Mouse (Mus musculus) embryonic facial prominence, embryonic 10.5 days (tissue): ENCODE measurements at regions not wholly inside any gene's neighbourhood (a gene's known extent, or its start where the extent isn't known, plus 50 kb on each side); places are given as distances from the start of the nearest gene placed in this dataset.

Source experiments
- DNase-seq: peaks from one replicate; pipeline ENCODE4 v3.0.0-alpha.2; 2017; ENCODE audit warnings: low spot score
- H3K27ac ChIP-seq: fragments of 300-500 bp; sonication (generic); replicated peaks from 2 replicates; pipeline ENCODE4 v1.5.1; 2016; ENCODE audit warnings: mild to moderate bottlenecking
- H3K27me3 ChIP-seq: fragments of 300-500 bp; sonication (generic); replicated peaks from 2 replicates; pipeline ENCODE4 v1.6.1; 2016; ENCODE audit warnings: low read depth, mild to moderate bottlenecking; ENCODE audit not compliant: poor library complexity, severe bottlenecking
- H3K36me3 ChIP-seq: fragments of 300-500 bp; sonication (generic); replicated peaks from 2 replicates; pipeline ENCODE4 v1.6.1; 2016; ENCODE audit warnings: mild to moderate bottlenecking, moderate library complexity
- H3K4me1 ChIP-seq: fragments of 300-500 bp; sonication (generic); 2 replicates; pipeline ENCODE4 v1.6.1; 2016
- H3K4me3 ChIP-seq: fragments of 300-500 bp; sonication (generic); 2 replicates; pipeline ENCODE4 v1.5.1; 2016; ENCODE audit warnings: mild to moderate bottlenecking, moderate library complexity
- H3K9me3 ChIP-seq: fragments of 300-500 bp; sonication (generic); 2 replicates; pipeline ENCODE4 v1.6.1; 2016; ENCODE audit warnings: mild to moderate bottlenecking
- whole genome bisulfite sequencing: fragments of 180-500 bp; shearing (Covaris S2); methylation state at CpG from one replicate; pipeline ENCODE4 v1.1.7; 2016; 5-methylcytosine and 5-hydroxymethylcytosine counted together

- H3K27ac ChIP-seq: no peak overlapping the region
- H3K4me3 ChIP-seq: no peak overlapping the region
- no peaks in the 10 kb centered on the region for H3K36me3 ChIP-seq
- no peaks in the 10 kb centered on the region for H3K4me1 ChIP-seq
- H3K27me3 ChIP-seq: no peaks in the 10 kb centered on the region
- H3K9me3 ChIP-seq: no peaks in the 10 kb centered on the region
- no peak for DNase-seq
- WGBS: 86% methylated on average over 10 of the region's 10 CpGs
These were observed 92.8 kb upstream of the Zfp618 start for GRCm38 (mm10) chr4:62872562-62872961.

- Histone ChIP-seq H3K4me3 (no peak overlapping the region), H3K36me3 (no peaks in the 10 kb centered on the region), H3K27me3 (no peaks in the 10 kb centered on the region), H3K9me3 (no peaks in the 10 kb centered on the region), H3K4me1 (no peaks in the 10 kb centered on the region), H3K27ac (no peak overlapping the region)
- no peak for DNase-seq
- 81% methylated on average over 12 of the region's 12 CpGs for WGBS
These were observed 91.4 kb upstream of the Zfp618 start for GRCm38 (mm10) chr4:62873986-62874385.

GRCm38 (mm10) chr4:62878063-62878462, 87.3 kb upstream of the Zfp618 start:
- Histone ChIP-seq H3K4me3 (no peak overlapping the region), H3K36me3 (no peaks in the 10 kb centered on the region), H3K4me1 (no peaks in the 10 kb centered on the region), H3K27me3 (no peaks in the 10 kb centered on the region), H3K9me3 (no peaks in the 10 kb centered on the region), H3K27ac (no peak overlapping the region)
- 80% methylated on average over 7 of the region's 7 CpGs for WGBS
- no peak for DNase-seq

GRCm38 (mm10) chr4:62878927-62879326, 86.4 kb upstream of the Zfp618 start:
- H3K27ac ChIP-seq: no peak overlapping the region
- no peaks in the 10 kb centered on the region for H3K27me3 ChIP-seq
- no peaks in the 10 kb centered on the region for H3K36me3 ChIP-seq
- WGBS: 88% methylated on average over 3 of the region's 3 CpGs
- no peak overlapping the region for H3K4me3 ChIP-seq
- H3K4me1 ChIP-seq: no peaks in the 10 kb centered on the region
- no peaks in the 10 kb centered on the region for H3K9me3 ChIP-seq
- no peak for DNase-seq

- no peak for DNase-seq
- Histone ChIP-seq H3K27me3 (no peaks in the 10 kb centered on the region), H3K9me3 (no peaks in the 10 kb centered on the region), H3K36me3 (no peaks in the 10 kb centered on the region), H3K4me1 (no peaks in the 10 kb centered on the region), H3K27ac (no peak overlapping the region), H3K4me3 (no peak overlapping the region)
- WGBS: 74% methylated on average over 11 of the region's 11 CpGs
These were observed 83.5 kb upstream of the Zfp618 start for GRCm38 (mm10) chr4:62881824-62882223.

GRCm38 (mm10) chr4:62882276-62882675, 83.1 kb upstream of the Zfp618 start:
- Histone ChIP-seq H3K27ac (no peak overlapping the region), H3K4me3 (no peak overlapping the region), H3K36me3 (no peaks in the 10 kb centered on the region), H3K9me3 (no peaks in the 10 kb centered on the region), H3K4me1 (no peaks in the 10 kb centered on the region), H3K27me3 (no peaks in the 10 kb centered on the region)
- DNase-seq: no peak
- WGBS: 88% methylated on average over 8 of the region's 8 CpGs

- H3K4me3 ChIP-seq: no peak overlapping the region
These were observed 76.6 kb upstream of the Zfp618 start for GRCm38 (mm10) chr4:62888736-62889135.

GRCm38 (mm10) chr4:62889708-62890107, 75.7 kb upstream of the Zfp618 start:
- H3K9me3 ChIP-seq: no peaks in the 10 kb centered on the region
- H3K4me1 ChIP-seq: peaks cover 8% of the 10 kb centered on the region
- H3K36me3 ChIP-seq: no peaks in the 10 kb centered on the region
- peaks cover 9% of the 10 kb centered on the region for H3K27me3 ChIP-seq
- no peak overlapping the region for H3K4me3 ChIP-seq
- 49% methylated on average over 4 of the region's 4 CpGs for WGBS
- no peak overlapping the region for H3K27ac ChIP-seq
- peak; percentile 55 for DNase-seq

More at GRCm38 (mm10) chr4:62888736-62889135, 76.6 kb upstream of the Zfp618 start:
- DNase-seq: no peak
- no peaks in the 10 kb centered on the region for H3K9me3 ChIP-seq
- no peak overlapping the region for H3K27ac ChIP-seq
- H3K4me1 ChIP-seq: peaks cover 8% of the 10 kb centered on the region
- WGBS: 91% methylated on average over 7 of the region's 7 CpGs
- no peaks in the 10 kb centered on the region for H3K36me3 ChIP-seq
- H3K27me3 ChIP-seq: peaks cover 9% of the 10 kb centered on the region

- WGBS: 50% methylated on average over 21 of the region's 21 CpGs
- peaks cover 8% of the 10 kb centered on the region for H3K4me1 ChIP-seq
- no peaks in the 10 kb centered on the region for H3K9me3 ChIP-seq
- H3K36me3 ChIP-seq: no peaks in the 10 kb centered on the region
- peaks cover 9% of the 10 kb centered on the region for H3K27me3 ChIP-seq
- no peak for DNase-seq
- no peak overlapping the region for H3K27ac ChIP-seq
- H3K4me3 ChIP-seq: no peak overlapping the region
These were observed 74.5 kb upstream of the Zfp618 start for GRCm38 (mm10) chr4:62890588-62891580.

- no peak overlapping the region for H3K27ac ChIP-seq
- no peaks in the 10 kb centered on the region for H3K36me3 ChIP-seq
- H3K4me1 ChIP-seq: no peaks in the 10 kb centered on the region
- 85% methylated on average over 4 of the region's 4 CpGs for WGBS
- no peaks in the 10 kb centered on the region for H3K27me3 ChIP-seq
- DNase-seq: no peak
- no peak overlapping the region for H3K4me3 ChIP-seq
- H3K9me3 ChIP-seq: no peaks in the 10 kb centered on the region
These were observed 52.5 kb upstream of the Zfp618 start for GRCm38 (mm10) chr4:62912891-62913290.
